Mouse (Mus musculus) ES-E14 (cell line): ENCODE data around the gene Fkbp3. TPM values are rescaled to one million over a fixed set of nuclear protein-coding genes. Genes with fewer than 3 reads are reported as not detected.
"Not testable (repeated sequence)": the region's sequence is repeated elsewhere in the genome, so short reads cannot be mapped to it uniquely, and the experiment has no call there.

Experiments used
- DNase-seq: peaks from one replicate; pipeline ENCODE4 v3.0.0-alpha.2; 2013; ENCODE audit warnings: low read depth, low spot score
- H3K27ac ChIP-seq: 2 replicates; pipeline ENCODE4 v1.5.1; 2012; ENCODE audit warnings: low read depth, mild to moderate bottlenecking, low read length, moderate library complexity, mixed read lengths; ENCODE audit not compliant: poor library complexity, insufficient read depth, severe bottlenecking
- H3K36me3 ChIP-seq: 2 replicates; pipeline ENCODE4 v1.6.1; 2012; ENCODE audit warnings: mild to moderate bottlenecking, low read length, moderate library complexity, mixed read lengths; ENCODE audit not compliant: control insufficient read depth, poor library complexity, insufficient read depth, severe bottlenecking
- H3K4me1 ChIP-seq, 2 experiments: fragments of 150-350 bp in 1 of 2; sonication (generic) in 1 of 2; 2 replicates each; pipeline ENCODE4 v1.6.1; 2012; ENCODE audit warnings: low read length in 2 of 2, mild to moderate bottlenecking in 1 of 2, mixed read lengths in 1 of 2; ENCODE audit not compliant: control insufficient read depth in 2 of 2, insufficient read depth in 2 of 2, poor library complexity in 1 of 2
- H3K4me3 ChIP-seq, 2 experiments: fragments of 150-350 bp in 1 of 2; sonication (generic) in 1 of 2; 2 replicates each; pipeline ENCODE4 v1.5.1; 2012; ENCODE audit warnings: low read length in 2 of 2, low read depth in 1 of 2, mild to moderate bottlenecking in 1 of 2, mixed read lengths in 1 of 2; ENCODE audit not compliant: insufficient read depth in 1 of 2, poor library complexity in 1 of 2, severe bottlenecking in 1 of 2
- H3K9ac ChIP-seq: 2 replicates; pipeline ENCODE4 v1.6.1; 2012; ENCODE audit warnings: low read depth, mild to moderate bottlenecking, low read length, mixed read lengths; ENCODE audit not compliant: poor library complexity, insufficient read depth, severe bottlenecking
- H3K9me3 ChIP-seq: fragments of 150-350 bp; sonication (generic); 2 replicates; pipeline ENCODE4 v1.6.1; 2012; ENCODE audit warnings: low read depth, mild to moderate bottlenecking, low read length; ENCODE audit not compliant: control insufficient read depth, insufficient read depth
- CHD2 ChIP-seq: IDR thresholded peaks from 2 replicates; pipeline ENCODE4 v1.6.1; 2014; ENCODE audit warnings: mild to moderate bottlenecking, low read depth, low read length, inconsistent platforms
- HCFC1 ChIP-seq: IDR thresholded peaks from 2 replicates; pipeline ENCODE4 v1.6.1; 2012; ENCODE audit warnings: low read length, inconsistent platforms, borderline replicate concordance; ENCODE audit not compliant: insufficient read depth
- MAFK ChIP-seq: IDR thresholded peaks from 2 replicates; pipeline ENCODE4 v1.6.1; 2014; ENCODE audit warnings: mild to moderate bottlenecking, low read depth, low read length, inconsistent platforms; ENCODE audit not compliant: insufficient read depth
- ZC3H11A ChIP-seq: IDR thresholded peaks from 2 replicates; pipeline ENCODE4 v1.6.1; 2012; ENCODE audit warnings: low read depth, mild to moderate bottlenecking, inconsistent platforms, low read length, borderline replicate concordance
- ZNF384 ChIP-seq: IDR thresholded peaks from 2 replicates; pipeline ENCODE4 v1.6.1; 2012; ENCODE audit warnings: low read depth, low read length, inconsistent platforms
- in situ Hi-C, 2 experiments: fragments of 600-800 bp; cut with MboI; formaldehyde crosslinking; loops; one replicate each; pipeline ENCODE4 v1.15.1; 2025; ENCODE audit warnings: low sequenced_read_pairs in 2 of 2, inconsistent platforms in 1 of 2; ENCODE audit not compliant: unreplicated experiment in 2 of 2
- total RNA-seq: library from RNA; depleted of rRNA; stranded (reverse); fragments of 300-350 nt; gene quantifications from 2 replicates; pipeline ENCODE4 v1.2.3, GENCODE M21; 2012; rRNA removed

Gene Fkbp3
- 214 and 281 TPM in 2 replicates for total RNA-seq

DNA sequence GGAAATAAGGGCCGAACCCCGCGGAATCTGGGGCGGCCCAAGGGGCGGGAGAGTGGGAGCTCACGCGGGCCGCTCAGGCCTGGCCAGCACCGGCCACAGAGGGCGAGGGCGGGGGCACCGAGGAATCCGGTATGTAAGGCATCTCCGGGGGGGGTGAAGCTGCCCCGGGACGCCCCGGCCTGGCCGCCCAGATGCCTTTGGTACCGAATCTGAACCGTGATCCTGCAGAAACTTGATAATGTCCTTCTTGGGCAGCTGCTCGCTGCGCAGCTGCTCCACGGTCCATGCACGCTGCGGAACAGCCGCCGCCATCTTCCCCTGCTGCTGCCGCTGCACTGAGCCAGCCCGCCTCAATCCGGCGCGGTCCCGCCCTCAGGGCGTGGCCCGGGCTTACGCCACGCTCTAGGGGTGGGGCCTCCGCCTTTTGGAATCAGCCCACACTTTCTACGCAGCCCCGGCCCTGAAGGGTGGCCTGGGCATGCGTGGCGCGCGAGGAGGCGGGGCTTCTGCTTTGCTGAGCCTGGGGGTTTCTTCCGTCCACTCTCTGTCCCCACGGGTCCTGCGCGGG lies at the start of gene Fkbp3:
Fkbp3 (minus strand) TSS at position 397 of the 568 bp plus-strand sequence.
- Histone ChIP-seq H3K4me1 (peaks cover 0 to 7% of the 10 kb centered on the region in 2 experiments; a peak in 2 of 4 replicates), H3K4me3 (peak within 1 kb of the TSS; percentile 86 to 95), H3K27ac (peak within 1 kb of the TSS; percentile 50), H3K36me3 (peaks cover 6% of the 10 kb centered on the region), H3K9me3 (no peaks in the 10 kb centered on the region), H3K9ac (peak within 1 kb of the TSS; percentile 94)
- TF ChIP-seq HCFC1, result peak; percentile 57; the same call in 1 of the 2 replicates
- no peak for TF ChIP-seq MAFK
- no peak for TF ChIP-seq CHD2
- in situ Hi-C loops, result no loop called here
- peak; percentile 93 for DNase-seq

DNA sequence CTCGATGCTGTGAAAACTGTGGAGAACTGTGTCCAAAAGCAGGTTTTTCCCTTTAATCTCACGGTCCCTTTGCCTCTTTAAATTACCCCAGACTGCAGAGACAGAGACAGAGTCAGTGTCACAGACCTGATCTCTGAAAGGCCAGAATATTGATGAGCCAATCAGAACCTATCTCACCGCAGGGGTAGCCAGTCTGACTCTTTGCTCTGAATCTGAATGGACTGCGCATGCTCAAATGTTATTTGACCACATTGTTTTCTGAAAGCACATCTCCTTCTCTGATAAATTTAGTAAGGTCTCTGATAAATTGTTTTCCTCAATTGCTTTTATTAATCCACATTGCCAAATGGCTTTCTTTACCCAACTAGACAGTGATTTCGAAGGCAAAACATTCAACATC lies 45.6 kb upstream of the Fkbp3 start:
- Histone ChIP-seq H3K36me3 (peaks cover 12% of the 10 kb centered on the region), H3K4me3 (no peak overlapping the region), H3K4me1 (peaks cover 0 to 2% of the 10 kb centered on the region in 2 experiments; a peak in 2 of 4 replicates), H3K9me3 (no peaks in the 10 kb centered on the region), H3K27ac (no peak overlapping the region), H3K9ac (no peak overlapping the region)
- TF ChIP-seq ZC3H11A, result no peak
- TF ChIP-seq CHD2, result no peak
- TF ChIP-seq ZNF384, result no peak
- no peak for TF ChIP-seq HCFC1
- TF ChIP-seq MAFK, result no peak
- no peak for DNase-seq
- in situ Hi-C loops, result no loop called here

DNA sequence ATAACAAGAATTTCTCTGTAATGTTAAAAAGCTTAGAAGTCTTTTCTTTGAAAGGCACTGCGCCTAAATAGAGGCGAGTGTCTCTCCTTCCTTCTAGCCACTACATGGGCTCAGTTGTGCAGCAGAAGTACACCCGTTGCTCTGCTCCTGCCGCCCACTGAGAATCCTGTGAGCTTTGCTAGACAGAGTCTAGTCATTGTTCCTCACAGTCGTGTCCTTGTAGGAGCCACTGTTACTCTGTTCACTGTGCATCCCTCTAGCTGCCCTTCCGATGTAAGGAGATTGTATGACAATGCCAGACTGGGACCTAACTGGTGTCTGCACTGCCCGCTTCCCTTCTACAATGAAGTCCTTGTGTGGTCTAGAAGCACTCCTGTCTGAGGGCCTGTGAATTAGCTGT lies 45.2 kb upstream of the Fkbp3 start:
- no peak overlapping the region; the same call in 1 of the 2 replicates for H3K27ac ChIP-seq
- H3K4me1 ChIP-seq, result peaks cover 2 to 3% of the 10 kb centered on the region in 2 experiments; a peak in 2 of 4 replicates
- no peak overlapping the region for H3K9ac ChIP-seq
- in situ Hi-C loops, result no loop called here
- H3K36me3 ChIP-seq, result peaks cover 12% of the 10 kb centered on the region
- no peak for DNase-seq
- H3K9me3 ChIP-seq, result no peaks in the 10 kb centered on the region
- no peak overlapping the region for H3K4me3 ChIP-seq
- no peak for TF ChIP-seq HCFC1
- TF ChIP-seq ZC3H11A, result no peak
- no peak for TF ChIP-seq ZNF384
- no peak for TF ChIP-seq MAFK
- no peak for TF ChIP-seq CHD2

DNA sequence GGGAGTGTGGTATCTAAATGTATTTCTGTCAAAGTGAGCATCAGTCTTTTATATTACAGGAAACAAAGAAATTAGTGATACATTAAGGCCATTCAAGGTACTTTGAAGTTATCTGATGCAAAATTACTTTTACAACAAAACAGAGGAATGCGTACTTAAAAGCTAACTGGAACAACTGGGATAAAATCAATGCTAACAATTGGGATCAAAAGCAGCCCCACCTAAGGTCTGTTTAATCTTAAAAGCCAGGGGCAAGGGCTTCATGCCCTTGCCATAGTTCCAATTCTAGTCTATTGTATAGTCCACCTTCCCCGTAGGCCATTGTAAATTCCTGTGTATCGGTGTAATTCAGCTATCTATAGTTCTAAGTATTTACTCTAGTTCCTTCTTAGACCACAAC lies 41.2 kb upstream of the Fkbp3 start:
- Histone ChIP-seq H3K4me1 (peaks cover 14% of the 10 kb centered on the region in 2 experiments), H3K27ac (peak overlapping the region; percentile 83)
- in situ Hi-C loops, H3K4me3 ChIP-seq, H3K36me3 ChIP-seq, H3K9me3 ChIP-seq, H3K9ac ChIP-seq: not testable (repeated sequence)
- TF ChIP-seq CHD2, result peak; percentile 40
- DNase-seq, result peak; percentile 68

DNA sequence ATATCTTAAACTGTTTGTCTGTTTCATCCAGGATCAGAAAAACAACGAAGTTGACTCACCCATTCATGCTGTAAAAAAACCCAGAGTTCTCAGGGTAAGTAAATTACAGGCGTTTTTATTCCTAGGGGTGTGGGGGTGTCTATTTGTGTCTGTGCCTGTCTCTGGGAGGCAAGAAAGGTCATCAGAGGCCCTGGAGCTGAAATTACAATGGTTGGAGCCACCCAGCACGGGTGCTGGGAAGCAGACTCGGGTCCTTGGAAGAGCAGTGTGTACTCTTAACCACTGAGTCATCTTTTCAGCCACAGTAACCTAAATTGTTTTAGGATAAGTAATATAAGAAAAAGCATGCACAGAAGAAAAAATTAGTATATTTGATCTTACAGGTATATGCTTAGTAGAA lies 40.1 kb upstream of the Fkbp3 start:
- Histone ChIP-seq H3K9ac (no peak overlapping the region), H3K9me3 (no peaks in the 10 kb centered on the region), H3K4me1 (peaks cover 14 to 17% of the 10 kb centered on the region in 2 experiments), H3K27ac (peak overlapping the region; percentile 83; the same call in 1 of the 2 replicates), H3K4me3 (no peak overlapping the region), H3K36me3 (peaks cover 5% of the 10 kb centered on the region)
- no peak for DNase-seq
- in situ Hi-C loops, result no loop called here
- TF ChIP-seq ZC3H11A (no peak), ZNF384 (no peak), MAFK (no peak), CHD2 (no peak), HCFC1 (no peak)
